Mouse (Mus musculus) stomach, embryonic 15.5 days (tissue): Measurements from ENCODE around the gene Cdh4. TPM values are rescaled to one million over a fixed set of nuclear protein-coding genes. Genes with fewer than 3 reads are reported as not detected.

Experiments used
- ATAC-seq: fragments of 200-750 bp; cut with Nextera tagmentation; 2 replicates; pipeline ENCODE4 v1.8.0; 2017; ENCODE audit warnings: low read depth, moderate number of reproducible peaks, moderate TSS enrichment; ENCODE audit not compliant: insufficient read depth, low FRiP score
- H3K27ac ChIP-seq: fragments of 300-500 bp; sonication (generic); 2 replicates; pipeline ENCODE4 v1.5.1; 2015; ENCODE audit warnings: mild to moderate bottlenecking, inconsistent platforms
- H3K27me3 ChIP-seq: fragments of 300-500 bp; sonication (generic); replicated peaks from 2 replicates; pipeline ENCODE4 v1.6.1; 2015; ENCODE audit warnings: inconsistent platforms
- H3K36me3 ChIP-seq: fragments of 300-500 bp; sonication (generic); 2 replicates; pipeline ENCODE4 v1.6.1; 2015; ENCODE audit warnings: inconsistent platforms
- H3K4me1 ChIP-seq: fragments of 300-500 bp; sonication (generic); 2 replicates; pipeline ENCODE4 v1.6.1; 2015; ENCODE audit warnings: inconsistent platforms
- H3K4me2 ChIP-seq: fragments of 300-500 bp; sonication (generic); 2 replicates; pipeline ENCODE4 v1.6.1; 2015; ENCODE audit warnings: mild to moderate bottlenecking, inconsistent platforms
- H3K4me3 ChIP-seq: fragments of 300-500 bp; sonication (generic); replicated peaks from 2 replicates; pipeline ENCODE4 v1.5.1; 2015; ENCODE audit warnings: inconsistent platforms
- H3K9ac ChIP-seq: fragments of 300-500 bp; sonication (generic); 2 replicates; pipeline ENCODE4 v1.6.1; 2015; ENCODE audit warnings: inconsistent platforms
- H3K9me3 ChIP-seq: fragments of 300-500 bp; sonication (generic); 2 replicates; pipeline ENCODE4 v1.6.1; 2016; ENCODE audit warnings: inconsistent platforms
- WGBS: fragments of 180-500 bp; shearing (Covaris S2); methylation state at CpG from one replicate; pipeline ENCODE4 v1.1.7; 2015; 5-methylcytosine and 5-hydroxymethylcytosine counted together
- polyA plus RNA-seq: library from polyadenylated mRNA; unstranded; fragments of >200 nt; fragmentation: Nextera tagmentation; extraction: Ambion mirVana; gene quantifications from 2 replicates; pipeline ENCODE4 v1.2.1, GENCODE M21; 2015

The Cdh4 gene
- polyA plus RNA-seq, 1 experiment from 2014 or later: 3.6 TPM

- WGBS: 3% methylated on average over 20 of the region's 20 CpGs
- no peak for ATAC-seq
Observed at GRCm38 (mm10) chr2:179661998-179662714, 219.9 kb downstream of the Cdh4 start.

GRCm38 (mm10) chr2:179662739-179663138 lies 220.5 kb downstream of the Cdh4 start:
- Histone ChIP-seq H3K27me3 (0 out of 2 replicates have a peak, but pooled peaks cover 4% of the 10 kb centered on the region), H3K9me3 (no peaks in the 10 kb centered on the region), H3K4me2 (peak overlapping the region; percentile 48), H3K4me3 (peak overlapping the region; percentile 19; the same call in 1 of the 2 replicates), H3K4me1 (no peaks in the 10 kb centered on the region), H3K9ac (no peak overlapping the region), H3K36me3 (no peaks in the 10 kb centered on the region), H3K27ac (no peak overlapping the region)
- WGBS: 9% methylated on average over 9 of the region's 9 CpGs
- no peak for ATAC-seq

More at GRCm38 (mm10) chr2:179661998-179662714, 219.9 kb downstream of the Cdh4 start:
- Histone ChIP-seq H3K27me3 (0 out of 2 replicates have a peak, but pooled peaks cover 4% of the 10 kb centered on the region), H3K36me3 (no peaks in the 10 kb centered on the region), H3K4me2 (peak overlapping the region; percentile 48), H3K4me1 (no peaks in the 10 kb centered on the region), H3K9ac (no peak overlapping the region), H3K9me3 (no peaks in the 10 kb centered on the region), H3K27ac (no peak overlapping the region), H3K4me3 (peak overlapping the region; percentile 19; the same call in 1 of the 2 replicates)

- Histone ChIP-seq H3K9ac (no peak overlapping the region), H3K27ac (no peak overlapping the region), H3K9me3 (no peaks in the 10 kb centered on the region), H3K4me1 (no peaks in the 10 kb centered on the region), H3K4me3 (no peak overlapping the region), H3K36me3 (no peaks in the 10 kb centered on the region), H3K27me3 (0 out of 2 replicates have a peak, but pooled peaks cover 4% of the 10 kb centered on the region), H3K4me2 (no peak overlapping the region)
- 52% methylated on average over 9 of the region's 9 CpGs for WGBS
- ATAC-seq: no peak
Observed at GRCm38 (mm10) chr2:179663652-179664051, 221.4 kb downstream of the Cdh4 start.

GRCm38 (mm10) chr2:179664171-179664608 lies 222.0 kb downstream of the Cdh4 start:
- ATAC-seq: no peak
- Histone ChIP-seq H3K36me3 (no peaks in the 10 kb centered on the region), H3K4me1 (no peaks in the 10 kb centered on the region), H3K4me2 (no peak overlapping the region), H3K27me3 (0 out of 2 replicates have a peak, but pooled peaks cover 4% of the 10 kb centered on the region), H3K9me3 (no peaks in the 10 kb centered on the region), H3K9ac (no peak overlapping the region), H3K27ac (no peak overlapping the region), H3K4me3 (no peak overlapping the region)
- WGBS: 91% methylated on average over 13 of the region's 13 CpGs

GRCm38 (mm10) chr2:179670689-179671088 lies 228.5 kb downstream of the Cdh4 start:
- ATAC-seq: no peak
- Histone ChIP-seq H3K4me3 (no peak overlapping the region), H3K9me3 (no peaks in the 10 kb centered on the region), H3K9ac (no peak overlapping the region), H3K4me1 (no peaks in the 10 kb centered on the region), H3K27ac (no peak overlapping the region), H3K36me3 (no peaks in the 10 kb centered on the region), H3K27me3 (no peaks in the 10 kb centered on the region), H3K4me2 (no peak overlapping the region)
- WGBS: 70% methylated on average over 10 of the region's 10 CpGs

DNA sequence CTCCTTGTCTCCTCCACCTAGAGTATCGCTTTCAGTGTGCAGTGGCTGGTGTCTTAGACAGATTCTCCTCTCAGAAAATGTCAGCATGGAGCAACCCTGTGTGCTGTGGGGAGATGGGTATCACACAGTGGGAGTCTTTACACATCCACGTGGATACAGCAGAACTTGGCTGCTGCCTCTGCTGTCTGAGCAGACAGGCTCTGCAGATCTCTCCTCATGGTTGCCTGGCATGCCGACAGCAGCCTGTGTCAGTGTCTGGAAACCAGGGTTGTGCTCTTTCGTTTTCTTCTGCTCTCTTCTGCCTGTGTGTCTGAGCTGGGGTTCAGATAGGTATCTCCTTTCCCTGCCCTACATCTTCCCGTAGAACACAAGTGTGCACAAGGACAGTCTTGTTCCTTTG lies 237.6 kb downstream of the Cdh4 start:
- H3K9me3 ChIP-seq: no peaks in the 10 kb centered on the region
- H3K36me3 ChIP-seq: no peaks in the 10 kb centered on the region
- 67% methylated on average over 5 of the region's 5 CpGs for WGBS
- H3K27ac ChIP-seq: no peak overlapping the region
- no peak overlapping the region for H3K4me2 ChIP-seq
- H3K4me1 ChIP-seq: no peaks in the 10 kb centered on the region
- no peak overlapping the region for H3K4me3 ChIP-seq
- no peak for ATAC-seq
- H3K9ac ChIP-seq: no peak overlapping the region
- no peaks in the 10 kb centered on the region for H3K27me3 ChIP-seq

DNA sequence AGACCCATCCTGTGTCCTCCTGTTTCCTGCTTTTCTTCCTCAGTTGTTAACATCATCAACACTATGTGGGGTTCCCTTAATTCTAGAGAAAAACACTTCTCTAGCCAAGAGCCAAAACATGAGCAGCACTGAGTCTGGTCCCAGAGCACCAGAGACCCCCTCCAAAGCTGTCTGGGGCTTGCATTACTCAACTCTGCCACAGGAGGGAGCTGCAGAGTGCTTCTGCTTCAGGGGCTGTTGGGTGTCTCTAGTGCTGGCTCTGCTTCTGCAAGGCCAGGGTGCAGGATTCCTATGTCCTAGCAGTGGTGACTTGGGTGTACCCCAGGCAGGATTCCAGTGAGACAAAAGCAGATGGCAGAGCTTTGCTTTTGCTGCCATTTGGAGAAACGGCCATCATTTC lies 239.2 kb downstream of the Cdh4 start:
- Histone ChIP-seq H3K9me3 (no peaks in the 10 kb centered on the region), H3K27ac (no peak overlapping the region), H3K4me3 (no peak overlapping the region), H3K9ac (no peak overlapping the region), H3K4me1 (no peaks in the 10 kb centered on the region), H3K27me3 (no peaks in the 10 kb centered on the region), H3K4me2 (no peak overlapping the region), H3K36me3 (no peaks in the 10 kb centered on the region)
- 76% methylated on average over 1 of the region's 1 CpGs for WGBS
- no peak for ATAC-seq

- H3K4me1 ChIP-seq: no peaks in the 10 kb centered on the region
- H3K36me3 ChIP-seq: no peaks in the 10 kb centered on the region
- H3K27ac ChIP-seq: no peak overlapping the region
- no peak for ATAC-seq
- H3K9ac ChIP-seq: no peak overlapping the region
- no peak overlapping the region for H3K4me2 ChIP-seq
- no peak overlapping the region for H3K4me3 ChIP-seq
- no peaks in the 10 kb centered on the region for H3K27me3 ChIP-seq
- H3K9me3 ChIP-seq: no peaks in the 10 kb centered on the region
- 32% methylated on average over 12 of the region's 12 CpGs for WGBS
Observed at GRCm38 (mm10) chr2:179687243-179687681, 245.0 kb downstream of the Cdh4 start.

- no peak overlapping the region for H3K9ac ChIP-seq
- H3K4me2 ChIP-seq: no peak overlapping the region
- H3K4me3 ChIP-seq: no peak overlapping the region
- no peaks in the 10 kb centered on the region for H3K27me3 ChIP-seq
- WGBS: 74% methylated on average over 5 of the region's 5 CpGs
- no peaks in the 10 kb centered on the region for H3K36me3 ChIP-seq
- ATAC-seq: no peak
- no peaks in the 10 kb centered on the region for H3K9me3 ChIP-seq
- no peaks in the 10 kb centered on the region for H3K4me1 ChIP-seq
- no peak overlapping the region for H3K27ac ChIP-seq
Observed at GRCm38 (mm10) chr2:179688976-179689375, 246.7 kb downstream of the Cdh4 start.

DNA sequence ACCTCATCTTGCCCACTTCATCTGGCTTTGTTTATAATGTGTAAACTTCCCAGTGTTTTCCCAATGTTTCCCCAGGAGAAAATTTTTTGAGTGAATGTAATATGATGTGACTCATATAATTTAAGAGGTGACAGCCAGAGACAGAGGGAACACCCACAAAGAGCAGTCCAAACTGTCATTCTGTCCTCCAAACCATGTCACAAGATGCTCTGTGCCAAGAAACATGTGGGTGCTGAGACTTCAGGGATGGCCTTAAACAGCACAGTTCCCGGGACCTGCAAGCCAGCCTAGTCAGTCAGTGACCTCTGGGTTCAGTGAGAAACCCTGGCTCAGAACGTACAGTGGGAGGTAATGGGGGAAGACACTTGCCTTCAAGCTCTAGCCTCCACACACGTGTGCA lies 247.5 kb downstream of the Cdh4 start:
- Histone ChIP-seq H3K9ac (no peak overlapping the region), H3K27ac (no peak overlapping the region), H3K4me3 (no peak overlapping the region), H3K27me3 (no peaks in the 10 kb centered on the region), H3K36me3 (no peaks in the 10 kb centered on the region), H3K4me1 (no peaks in the 10 kb centered on the region), H3K9me3 (no peaks in the 10 kb centered on the region), H3K4me2 (no peak overlapping the region)
- WGBS: 69% methylated on average over 3 of the region's 3 CpGs
- no peak for ATAC-seq

- Histone ChIP-seq H3K36me3 (no peaks in the 10 kb centered on the region), H3K27ac (no peak overlapping the region), H3K4me2 (no peak overlapping the region), H3K9ac (no peak overlapping the region), H3K9me3 (no peaks in the 10 kb centered on the region), H3K4me3 (no peak overlapping the region), H3K4me1 (no peaks in the 10 kb centered on the region), H3K27me3 (no peaks in the 10 kb centered on the region)
- WGBS: 49% methylated on average over 7 of the region's 7 CpGs
- no peak for ATAC-seq
Observed at GRCm38 (mm10) chr2:179690571-179690970, 248.3 kb downstream of the Cdh4 start.

DNA sequence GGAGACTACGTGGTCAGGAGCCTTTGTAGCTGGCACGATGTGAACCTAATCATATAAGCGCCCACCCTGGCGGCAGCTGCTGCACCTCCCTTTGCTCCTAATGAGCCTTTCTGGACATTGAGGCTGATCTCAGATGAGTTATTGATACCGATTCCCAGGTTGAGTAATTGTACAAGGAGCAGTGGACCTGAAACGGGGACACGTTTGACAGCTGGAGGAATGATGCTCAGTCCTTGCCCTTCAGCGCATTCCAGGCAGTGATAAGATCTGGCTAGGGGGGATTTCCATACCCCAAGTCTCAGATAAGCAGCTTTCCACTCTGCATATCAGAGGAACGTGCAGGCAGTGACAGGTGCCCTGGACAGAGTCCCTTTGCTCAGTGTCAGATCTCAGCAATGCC lies 252.7 kb downstream of the Cdh4 start:
- Histone ChIP-seq H3K4me3 (no peak overlapping the region), H3K9me3 (no peaks in the 10 kb centered on the region), H3K36me3 (no peaks in the 10 kb centered on the region), H3K27me3 (no peaks in the 10 kb centered on the region), H3K27ac (no peak overlapping the region), H3K4me1 (no peaks in the 10 kb centered on the region), H3K9ac (no peak overlapping the region), H3K4me2 (no peak overlapping the region)
- no peak for ATAC-seq
- WGBS: 54% methylated on average over 9 of the region's 9 CpGs
